Mouse (Mus musculus) thymus, adult 18-20 months (tissue): ENCODE data around the gene Taar3.

Experiments
- DNase-seq, 2 experiments: peaks; one replicate each; pipeline ENCODE4 v3.0.0; 2022; ENCODE audit warnings: mixed read lengths in 2 of 2

Taar3 gene

DNA sequence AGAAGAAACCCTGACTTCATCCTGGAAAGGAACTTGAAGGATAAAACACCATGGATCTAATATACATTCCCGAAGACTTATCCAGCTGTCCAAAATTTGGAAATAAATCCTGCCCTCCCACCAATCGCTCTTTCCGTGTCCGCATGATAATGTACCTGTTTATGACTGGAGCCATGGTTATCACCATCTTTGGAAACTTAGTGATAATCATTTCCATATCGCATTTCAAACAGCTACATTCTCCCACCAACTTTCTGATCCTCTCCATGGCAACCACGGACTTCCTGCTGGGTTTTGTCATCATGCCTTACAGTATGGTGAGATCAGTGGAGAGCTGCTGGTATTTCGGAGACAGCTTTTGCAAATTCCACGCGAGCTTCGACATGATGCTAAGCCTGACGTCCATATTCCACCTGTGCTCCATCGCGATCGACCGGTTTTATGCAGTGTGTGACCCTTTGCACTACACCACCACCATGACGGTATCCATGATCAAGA, at the start of gene Taar3:
Gene Taar3, plus strand, starts transcription at position 51 of the 498 bp plus-strand sequence.
- no peak for DNase-seq

DNA sequence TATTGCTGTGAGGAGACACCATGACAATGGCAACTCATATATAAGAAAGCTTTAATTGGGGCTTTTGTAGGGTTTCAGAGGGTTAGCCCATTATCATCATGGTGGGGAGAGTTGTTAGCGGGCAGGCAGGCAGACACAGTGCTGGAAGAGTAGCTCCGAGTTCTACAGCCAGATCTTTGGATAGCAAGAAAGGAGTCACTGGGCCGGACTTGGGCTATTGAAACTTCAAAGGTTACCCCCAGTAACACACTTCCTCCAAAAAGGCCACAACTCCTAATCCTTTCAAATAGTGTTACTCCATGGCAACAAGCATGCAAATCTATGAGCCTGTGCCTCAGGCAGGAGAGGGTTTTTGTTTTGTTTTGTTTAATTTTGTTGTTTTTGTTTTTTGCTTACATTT, 48.2 kb upstream of the Taar3 start:
- no peak for DNase-seq

DNA sequence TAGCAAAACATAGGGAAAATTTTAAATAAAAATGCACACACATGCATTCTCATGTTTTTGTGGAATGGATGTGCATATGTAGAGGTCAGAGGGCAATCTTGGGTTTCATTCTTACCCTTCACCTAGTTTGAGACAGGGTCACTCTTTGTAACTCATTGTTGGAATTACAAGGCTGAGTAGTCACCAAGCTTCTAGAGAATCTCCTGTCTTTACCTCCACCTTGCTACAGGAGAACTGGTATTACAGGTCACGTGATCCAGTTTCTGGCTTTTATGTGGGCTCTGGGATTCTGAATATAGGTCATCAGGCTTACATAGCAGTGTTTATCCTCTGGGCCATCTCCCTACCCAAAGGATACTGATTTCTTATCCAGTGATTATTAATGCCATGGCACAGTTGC, 43.7 kb upstream of the Taar3 start:
- DNase-seq: no peak

DNA sequence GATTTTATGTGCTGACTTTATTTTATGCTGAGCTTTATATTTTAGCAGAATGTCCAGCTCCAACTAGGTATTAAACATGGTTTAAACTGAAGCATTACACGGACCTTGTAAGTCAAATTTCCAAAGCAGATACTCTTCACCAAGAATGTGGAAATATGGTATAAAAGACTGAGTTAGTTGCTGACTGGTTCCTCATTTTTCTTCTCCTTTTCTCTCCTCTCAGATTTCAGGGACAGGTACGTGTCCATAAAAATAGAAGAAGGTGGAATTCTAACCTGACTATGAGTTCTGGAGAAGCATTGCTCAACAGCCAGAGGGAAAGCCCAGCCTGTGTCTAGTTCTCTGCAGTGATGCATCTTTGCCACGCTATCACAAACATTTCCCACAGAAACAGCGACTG, 29.3 kb upstream of the Taar3 start, which contains the start of gene Taar1:
Gene Taar1, plus strand, starts transcription at position 301 of the 400 bp plus-strand sequence.
- no peak for DNase-seq

DNA sequence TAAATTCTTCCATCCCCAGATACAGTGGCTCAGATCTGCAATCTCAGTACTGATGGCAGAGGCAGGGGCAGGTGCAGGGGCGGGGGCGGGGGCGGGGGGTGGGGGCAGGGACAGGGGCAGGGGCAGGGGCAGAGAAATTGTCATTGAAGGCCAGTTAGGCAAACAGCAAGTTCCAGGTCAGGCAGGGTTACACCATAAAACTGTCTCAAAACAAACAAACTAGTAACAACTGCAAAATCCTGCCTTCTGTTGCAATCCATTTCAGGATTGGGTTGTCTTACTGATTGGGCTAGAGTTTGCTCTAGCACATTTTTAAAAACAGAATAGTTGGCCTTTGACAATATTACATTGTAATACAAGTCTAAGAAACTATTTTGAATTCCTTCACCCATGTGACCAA, 26.9 kb upstream of the Taar3 start:
- no peak for DNase-seq

DNA sequence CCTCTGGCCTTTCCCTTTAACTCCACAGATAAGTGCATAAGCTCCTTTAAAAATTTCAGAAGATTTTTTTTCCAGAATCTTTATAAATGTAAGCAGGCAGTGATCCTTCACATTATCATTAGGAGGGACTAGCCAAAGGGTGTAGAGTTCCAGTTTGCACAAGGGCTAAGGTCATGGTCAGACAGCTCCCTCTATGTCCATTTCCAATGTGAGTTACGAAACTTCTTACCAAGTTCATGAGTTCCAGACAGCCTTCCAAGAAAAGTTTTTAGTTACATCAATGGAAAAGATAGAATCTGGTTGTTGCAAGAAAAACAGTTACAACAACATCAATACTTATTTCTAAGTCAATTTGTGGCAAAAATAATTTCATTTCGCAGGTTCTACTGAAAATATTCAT, 25.4 kb upstream of the Taar3 start:
- DNase-seq: no peak

DNA sequence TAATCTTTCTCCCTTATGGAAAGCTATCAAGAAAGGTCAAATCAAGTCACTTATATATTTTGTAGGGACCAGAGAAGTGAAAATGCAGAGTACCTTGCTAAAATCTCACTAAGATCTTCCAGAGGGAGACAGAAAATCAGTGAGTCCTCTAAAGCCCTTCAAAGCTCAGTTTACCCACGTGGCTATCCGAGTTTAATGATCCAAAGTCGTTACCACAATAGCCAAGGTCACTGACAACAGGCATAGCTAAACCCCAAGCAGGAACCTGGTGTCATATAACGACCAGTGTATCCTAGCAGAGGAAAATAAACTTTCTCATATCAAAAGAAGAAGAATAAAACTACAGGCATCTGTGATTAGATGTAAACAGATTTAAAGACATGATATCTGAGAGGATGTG, 11.7 kb upstream of the Taar3 start:
- DNase-seq: no peak

DNA sequence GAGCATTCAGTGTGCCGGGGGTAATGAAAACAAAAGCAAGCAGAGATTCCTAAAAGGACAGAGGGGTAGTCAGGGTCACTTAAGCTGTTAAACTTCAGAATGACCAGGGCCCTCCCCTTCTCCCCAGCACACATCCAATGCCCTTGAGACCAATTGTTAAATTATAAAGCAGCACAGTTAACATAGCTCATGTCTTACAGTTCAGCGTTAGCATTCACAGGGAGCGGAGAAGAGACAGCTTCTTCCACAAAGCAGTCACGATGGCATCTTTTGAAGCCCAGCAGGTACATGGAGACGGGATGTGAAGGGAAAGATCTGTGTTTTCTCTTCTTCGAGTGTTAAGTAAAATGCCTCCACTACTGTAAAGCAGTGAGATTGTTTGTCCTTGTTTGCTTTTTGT, 11.0 kb upstream of the Taar3 start, which contains the start of gene Taar2:
Gene Taar2, plus strand, starts transcription at position 261 of the 400 bp plus-strand sequence.
- no peak for DNase-seq

DNA sequence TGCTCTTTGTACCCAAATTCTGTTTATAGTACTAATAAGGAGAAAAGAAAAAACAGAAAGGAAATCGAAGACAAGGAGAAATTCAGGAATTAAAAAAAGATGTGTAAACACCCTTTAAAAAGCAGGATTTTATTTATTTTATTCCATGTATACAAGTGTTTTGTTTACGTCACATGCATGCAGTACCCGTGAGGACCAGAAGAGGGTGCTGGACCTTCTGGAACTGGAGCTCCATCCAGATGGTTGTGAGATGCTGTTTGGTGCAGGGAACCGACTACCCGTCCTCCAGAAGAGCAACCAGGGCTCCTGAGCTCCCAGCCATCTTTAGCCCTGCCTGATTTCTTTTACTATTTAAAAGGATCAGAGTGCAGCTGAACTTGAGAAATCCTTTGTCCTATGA, 6.9 kb upstream of the Taar3 start:
- no peak for DNase-seq

DNA sequence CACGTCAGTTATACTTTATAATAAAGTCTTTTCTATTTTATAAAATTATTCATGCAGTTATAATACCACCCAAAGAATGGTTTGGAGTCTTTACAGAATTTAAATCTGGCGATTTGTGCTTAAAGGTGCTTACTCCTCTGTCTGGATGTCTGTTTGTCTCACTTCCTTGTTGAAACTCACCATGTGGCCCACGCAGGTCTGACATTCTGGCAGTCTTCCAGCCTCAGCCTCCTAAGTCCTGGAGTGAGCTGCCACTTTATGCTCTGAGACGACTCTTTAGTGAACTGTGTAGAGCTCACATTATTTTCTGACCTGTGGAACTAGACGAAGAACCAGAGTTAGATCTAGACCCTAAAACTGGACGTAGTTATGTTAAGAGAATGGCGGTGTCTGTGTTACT, 1.3 kb upstream of the Taar3 start:
- no peak for DNase-seq

DNA sequence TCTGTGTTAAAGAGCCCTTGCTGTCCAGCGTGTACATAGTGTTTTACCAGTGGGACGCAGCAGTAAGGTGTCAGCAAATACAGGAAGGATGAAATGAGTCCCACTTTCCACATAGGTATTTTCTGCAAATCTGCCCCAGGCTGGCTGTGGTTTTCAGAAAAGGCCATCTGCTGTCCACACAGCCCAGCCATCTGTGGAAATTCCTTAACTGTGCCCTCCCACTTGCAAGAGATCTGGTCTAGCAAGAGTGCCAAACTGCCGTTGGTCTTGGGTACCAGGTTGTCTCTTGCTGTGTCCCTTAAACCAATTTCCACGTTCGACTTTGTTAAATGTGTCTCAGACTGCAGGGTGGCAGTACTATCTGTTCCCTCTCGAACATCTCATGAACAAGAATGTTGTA, 2.4 kb downstream of the Taar3 start:
- no peak for DNase-seq

DNA sequence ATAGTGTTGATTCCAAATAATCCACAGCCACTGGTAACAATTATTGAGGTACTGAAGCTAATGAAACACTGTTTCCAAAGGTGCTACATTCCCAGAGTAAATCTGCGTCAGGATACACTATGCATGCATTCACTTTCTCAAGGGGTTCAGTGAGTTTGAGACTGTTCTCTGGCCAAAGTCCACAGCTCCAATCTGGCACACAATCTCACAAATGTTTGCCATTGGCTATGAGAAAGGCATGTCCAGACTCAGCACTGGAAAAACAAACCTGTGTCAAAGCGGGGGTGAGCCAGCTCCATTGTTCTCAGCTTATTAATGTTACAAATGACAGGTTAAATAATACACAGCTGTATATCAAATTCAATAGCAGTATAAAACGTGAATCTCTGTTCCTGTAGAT, 9.7 kb downstream of the Taar3 start:
- no peak for DNase-seq

DNA sequence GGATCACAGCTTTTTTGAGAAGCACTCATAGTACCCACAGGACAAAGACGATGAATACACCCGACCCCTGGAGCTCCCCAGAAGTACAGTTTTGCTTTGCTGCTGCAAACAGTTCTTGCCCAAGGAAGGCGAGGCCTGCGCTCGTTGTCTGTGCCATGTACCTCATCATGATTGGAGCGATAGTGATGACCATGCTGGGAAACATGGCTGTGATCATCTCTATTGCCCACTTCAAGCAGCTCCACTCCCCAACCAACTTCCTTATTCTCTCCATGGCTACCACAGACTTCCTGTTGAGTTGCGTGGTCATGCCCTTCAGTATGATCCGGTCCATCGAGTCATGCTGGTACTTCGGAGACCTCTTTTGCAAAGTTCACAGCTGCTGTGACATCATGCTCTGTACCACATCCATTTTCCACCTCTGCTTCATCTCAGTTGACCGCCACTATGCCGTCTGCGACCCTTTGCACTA, 11.1 kb downstream of the Taar3 start, which contains the start of gene Taar4:
Gene Taar4, plus strand, starts transcription at position 51 of the 472 bp plus-strand sequence.
- DNase-seq: no peak

DNA sequence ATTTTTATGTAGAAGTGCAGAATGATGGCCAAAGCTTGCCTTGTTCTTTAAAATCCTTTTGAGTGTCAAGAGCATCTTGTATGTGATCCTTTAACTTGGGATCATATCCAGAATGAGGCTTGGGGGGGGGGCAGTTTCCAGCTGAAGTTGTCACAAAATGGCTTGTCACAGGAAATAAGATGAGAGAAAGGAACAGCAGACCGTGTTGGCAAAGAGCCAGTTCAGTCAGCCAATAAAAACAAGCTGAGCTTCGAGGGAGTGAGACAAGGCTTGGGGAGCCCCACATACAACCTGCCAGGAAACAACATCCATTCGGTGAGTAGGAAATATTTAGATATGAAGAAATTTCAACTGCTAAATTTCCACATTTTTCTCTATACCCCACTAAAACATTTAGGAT, 14.1 kb downstream of the Taar3 start:
- no peak for DNase-seq

DNA sequence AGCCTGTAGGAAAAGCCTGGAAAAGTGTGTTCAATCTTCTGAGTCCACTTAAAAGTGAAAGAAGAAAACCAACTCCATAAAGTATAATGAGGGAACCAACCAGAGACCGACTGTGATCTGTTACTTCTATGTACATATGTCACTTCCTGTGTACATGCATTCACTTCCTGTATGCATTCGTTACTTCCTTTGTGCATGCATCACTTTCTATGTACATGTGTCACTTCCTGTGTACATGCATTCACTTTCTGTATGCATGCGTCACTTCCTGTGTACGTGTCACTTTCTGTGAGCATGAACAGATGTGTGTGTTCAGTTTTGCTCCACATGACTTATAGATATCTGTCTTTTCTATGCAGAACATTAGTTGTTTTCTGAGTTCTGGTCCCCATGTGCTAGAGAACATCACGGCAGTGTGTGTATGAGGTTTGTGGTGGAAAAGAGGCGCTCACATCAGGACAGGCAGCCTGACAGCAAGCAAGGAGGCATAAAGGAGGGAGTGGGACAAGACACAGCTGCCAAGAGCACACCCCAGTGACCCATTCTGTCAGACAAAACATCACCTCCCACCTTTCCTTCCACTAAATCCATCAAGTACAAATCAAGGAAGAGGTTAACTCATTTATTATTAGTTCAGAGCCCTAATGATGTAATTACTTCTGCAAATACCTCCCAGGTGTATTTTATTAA, 15.7 kb downstream of the Taar3 start:
- DNase-seq: no peak

DNA sequence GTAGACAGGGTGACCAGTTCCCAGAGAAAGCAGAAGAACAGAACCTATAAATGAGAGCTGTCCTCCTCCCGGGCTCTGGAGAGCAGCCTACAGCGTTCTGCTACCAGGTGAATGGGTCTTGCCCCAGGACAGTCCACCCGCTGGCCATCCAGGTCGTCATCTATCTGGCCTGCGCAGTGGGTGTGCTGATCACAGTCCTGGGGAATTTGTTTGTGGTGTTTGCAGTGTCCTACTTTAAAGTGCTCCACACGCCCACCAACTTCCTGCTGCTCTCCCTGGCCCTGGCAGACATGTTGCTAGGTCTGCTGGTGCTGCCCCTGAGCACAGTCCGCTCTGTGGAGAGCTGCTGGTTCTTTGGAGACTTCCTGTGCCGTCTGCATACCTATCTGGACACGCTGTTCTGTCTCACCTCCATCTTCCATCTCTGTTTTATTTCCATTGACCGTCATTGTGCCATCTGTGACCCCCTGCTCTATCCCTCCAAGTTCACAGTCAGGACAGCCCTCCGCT, 21.4 kb downstream of the Taar3 start, which contains the start of gene Taar5:
Gene Taar5, plus strand, starts transcription at position 51 of the 510 bp plus-strand sequence.
- no peak for DNase-seq

DNA sequence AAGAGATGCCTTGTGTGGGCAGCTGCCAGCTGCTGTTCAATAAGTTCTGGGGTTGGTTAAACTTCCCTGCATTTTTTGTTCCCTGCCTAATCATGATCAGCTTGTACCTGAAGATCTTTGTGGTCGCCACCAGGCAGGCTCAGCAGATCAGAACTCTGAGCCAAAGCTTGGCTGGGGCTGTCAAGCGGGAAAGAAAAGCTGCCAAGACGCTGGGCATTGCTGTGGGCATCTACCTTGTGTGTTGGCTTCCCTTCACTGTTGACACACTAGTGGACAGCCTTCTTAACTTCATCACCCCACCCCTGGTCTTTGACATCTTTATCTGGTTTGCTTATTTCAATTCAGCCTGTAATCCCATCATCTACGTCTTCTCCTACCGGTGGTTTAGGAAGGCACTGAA, 21.9 kb downstream of the Taar3 start:
- no peak for DNase-seq

DNA sequence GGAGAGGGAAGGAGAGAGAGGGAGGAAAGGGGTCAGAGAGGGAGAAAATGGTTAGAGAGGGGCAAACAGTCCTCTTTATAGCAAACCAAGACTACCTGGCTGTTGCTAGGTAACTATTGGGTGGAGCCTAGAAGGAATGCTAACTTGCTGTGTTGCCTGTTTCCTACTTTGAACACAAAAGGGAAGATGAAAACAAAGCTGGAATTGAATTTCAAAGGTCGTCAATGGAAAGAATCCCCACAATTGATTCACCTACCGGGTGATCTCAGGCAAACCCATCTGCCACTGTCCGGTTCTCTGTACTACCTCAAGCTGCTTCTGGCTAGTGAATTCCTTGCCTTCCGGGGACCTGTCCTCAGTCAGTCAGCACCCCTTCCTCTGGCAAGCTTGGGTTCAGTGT, 28.6 kb downstream of the Taar3 start:
- DNase-seq: no peak

DNA sequence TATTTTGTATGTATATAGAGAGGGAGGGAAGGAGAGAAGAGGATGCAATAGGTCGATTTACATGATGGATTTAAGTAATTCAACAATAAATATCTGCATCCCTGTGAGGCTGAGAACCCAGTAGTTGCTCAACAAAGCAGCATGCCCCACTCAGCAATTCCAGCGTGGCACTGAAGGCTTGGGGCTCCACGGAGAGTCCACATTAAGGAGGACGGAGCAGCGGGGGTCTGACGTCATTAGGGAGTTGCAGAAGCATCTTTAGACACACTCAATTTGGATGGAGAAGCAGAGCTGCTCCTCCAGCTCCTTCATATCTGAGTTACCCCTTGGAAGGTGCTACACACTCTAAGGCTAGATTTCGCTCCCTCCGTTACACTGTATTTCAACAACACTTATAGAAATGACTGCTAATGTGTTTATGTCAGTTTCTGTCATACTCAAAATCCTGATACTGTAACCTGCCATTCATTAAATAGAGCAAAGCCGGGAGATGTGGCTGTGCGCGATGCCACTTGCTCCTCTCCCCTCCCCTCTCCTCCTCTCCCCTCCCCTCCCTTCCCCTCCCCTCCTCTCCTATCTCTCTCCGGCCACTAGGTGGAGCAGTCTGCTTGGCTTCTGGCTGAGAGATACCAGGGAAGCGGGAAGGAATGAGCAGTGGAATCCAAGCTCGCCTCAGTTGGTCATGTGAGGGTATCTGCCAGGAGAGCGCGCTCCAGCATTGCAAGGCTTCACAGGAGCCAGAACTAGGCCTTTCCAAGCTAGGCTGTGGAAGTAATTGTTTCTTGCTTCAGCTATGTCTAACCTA, 29.7 kb downstream of the Taar3 start:
- peak in 1 of 2 experiments; percentile 15 for DNase-seq

DNA sequence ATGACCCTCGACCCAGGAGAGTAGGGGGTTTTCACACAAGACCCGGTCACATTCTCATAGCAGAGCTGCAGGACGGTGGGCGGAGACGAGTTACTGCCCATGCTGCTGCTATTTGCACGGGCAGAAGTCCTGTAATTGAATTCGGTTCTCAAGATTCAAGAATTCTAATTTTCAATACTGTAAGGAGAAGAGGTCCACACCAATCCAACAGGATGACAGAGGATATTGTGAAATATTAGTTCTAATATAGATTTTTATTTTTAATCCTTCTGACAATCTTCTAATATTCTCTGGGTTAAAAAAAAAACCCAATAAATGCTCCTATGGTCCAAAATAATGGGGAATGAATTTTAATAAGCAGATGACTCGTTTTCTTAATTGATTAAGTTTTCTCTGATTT, 36.2 kb downstream of the Taar3 start, which contains the start of gene Taar6:
Gene Taar6, minus strand, starts transcription at position 101 of the 400 bp plus-strand sequence.
- no peak for DNase-seq

DNA sequence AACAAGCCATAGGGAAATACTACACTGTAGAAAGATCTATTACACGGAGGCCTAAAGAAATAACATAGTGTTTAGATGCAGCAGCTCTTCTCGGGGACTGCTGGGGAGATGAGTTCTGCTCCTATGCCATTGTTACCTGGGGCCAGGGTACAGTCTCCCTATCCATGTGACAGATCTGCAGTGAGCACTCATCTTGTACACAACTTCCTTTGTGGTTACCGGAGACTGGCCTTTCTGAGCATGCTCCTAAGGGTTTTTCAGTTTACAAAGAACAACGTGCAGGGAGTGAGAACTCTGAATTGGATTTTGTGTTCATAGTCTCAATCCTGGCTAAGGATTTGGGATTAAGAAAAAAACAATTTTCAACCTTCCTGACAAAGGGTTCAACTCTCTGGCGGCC, 37.1 kb downstream of the Taar3 start:
- DNase-seq: no peak

DNA sequence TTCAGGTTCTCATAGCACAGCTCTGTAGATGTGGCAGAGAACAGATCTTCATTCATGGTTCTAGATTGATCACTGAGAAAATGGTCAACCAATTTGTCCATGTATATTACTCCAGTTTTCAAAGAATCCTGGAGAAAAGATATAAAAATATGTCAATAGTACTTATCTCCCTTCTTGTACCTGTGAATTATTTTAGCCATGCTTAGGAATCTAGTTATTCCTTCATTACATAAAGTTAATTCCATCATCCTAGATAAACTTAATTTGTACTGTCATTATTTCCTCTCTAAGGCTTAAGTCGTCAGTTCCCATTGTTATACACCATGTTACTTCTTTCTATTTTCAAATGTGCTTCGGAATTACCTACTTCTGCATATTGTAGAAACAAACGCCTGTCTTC, 44.0 kb downstream of the Taar3 start, which contains the start of gene Taar7a:
Gene Taar7a, minus strand, starts transcription at position 101 of the 400 bp plus-strand sequence.
- no peak for DNase-seq

DNA sequence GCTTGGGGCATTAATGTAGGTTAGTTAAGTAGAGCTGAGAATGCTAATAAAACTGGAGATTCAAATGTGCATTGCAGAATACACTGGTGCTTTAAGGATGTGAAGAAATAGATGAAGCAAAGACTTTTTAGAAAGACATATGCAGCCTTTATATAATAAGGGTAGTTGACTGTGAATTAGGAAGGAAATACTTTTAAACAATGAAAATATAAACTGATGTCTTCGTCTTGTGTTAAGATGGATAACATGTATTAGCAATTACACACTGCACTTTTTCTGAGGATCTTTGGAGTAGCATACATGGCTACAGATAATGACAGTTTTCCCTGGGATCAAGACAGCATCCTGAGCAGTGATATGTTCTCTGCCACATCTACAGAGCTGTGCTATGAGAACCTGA, 50.3 kb downstream of the Taar3 start, which contains the start of gene Taar7b:
Gene Taar7b, plus strand, starts transcription at position 301 of the 400 bp plus-strand sequence.
- DNase-seq: no peak
